Mouse (Mus musculus): ENCODE measurements around the gene 1700025G04Rik.

Gene 1700025G04Rik

GRCm38 (mm10) chr1:152076222-152076845 is 13.6 kb downstream of the 1700025G04Rik start:
- DNase-seq = no peak

GRCm38 (mm10) chr1:152075725-152076124 is 14.2 kb downstream of the 1700025G04Rik start:
- DNase-seq = no peak

GRCm38 (mm10) chr1:152070441-152070840 is 19.5 kb downstream of the 1700025G04Rik start:
- no peak for DNase-seq

DNA sequence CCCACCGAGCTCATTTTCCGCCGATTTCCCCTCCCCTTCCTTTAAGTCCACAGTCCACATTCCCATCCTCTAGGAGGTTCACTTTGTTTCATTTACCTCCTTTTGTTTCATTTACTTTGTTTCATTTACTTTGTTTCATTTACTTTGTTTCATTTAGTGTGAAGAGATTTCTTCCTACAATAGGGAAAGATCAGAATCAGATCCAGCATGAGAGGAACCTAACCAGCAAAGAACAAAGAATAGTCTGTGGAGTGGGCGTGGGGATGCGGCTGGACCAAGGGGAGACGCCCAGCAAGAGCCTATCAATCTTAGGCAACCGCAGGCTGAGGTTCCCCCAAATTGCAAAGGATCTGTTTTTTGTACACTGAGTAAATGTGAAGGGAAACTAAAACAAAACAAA is 20.2 kb downstream of the 1700025G04Rik start:
- DNase-seq = no peak

DNA sequence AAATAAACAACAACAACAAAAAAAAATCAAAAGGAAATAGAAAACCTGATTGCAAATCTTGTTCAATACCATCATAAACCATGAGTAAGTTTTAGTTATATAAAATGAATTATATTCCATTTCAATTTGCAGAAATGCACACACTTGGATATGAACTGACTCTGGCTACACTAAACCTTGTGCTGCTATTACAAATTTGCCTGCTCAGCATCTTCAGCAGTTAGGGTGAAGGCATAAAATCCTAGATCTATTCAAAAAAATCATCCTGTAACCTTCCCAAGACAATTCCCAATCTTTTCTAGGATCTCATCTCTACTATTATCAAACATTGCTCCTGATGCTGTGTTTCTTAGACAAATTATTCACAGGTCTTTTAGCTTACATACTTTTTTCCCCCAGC is 22.0 kb downstream of the 1700025G04Rik start:
- no peak for DNase-seq

DNA sequence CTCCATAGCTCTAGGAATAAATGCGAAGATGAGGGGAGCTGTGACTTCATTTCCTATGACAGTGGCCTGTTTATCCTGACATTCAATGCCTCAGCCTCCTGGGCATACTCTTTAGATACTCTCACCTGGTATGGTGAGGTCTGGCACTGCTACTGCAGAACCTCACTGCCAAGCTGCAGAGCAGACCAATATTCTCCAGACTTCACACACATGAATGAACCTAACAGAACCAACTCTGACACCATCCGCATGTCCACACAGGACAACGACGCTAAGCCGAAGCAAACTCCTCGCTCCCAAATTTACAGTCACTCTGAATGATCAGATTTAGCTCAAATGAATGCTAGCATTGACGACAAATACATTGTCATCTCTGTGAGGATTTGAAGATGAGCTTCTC is 24.4 kb downstream of the 1700025G04Rik start:
- DNase-seq = peak; percentile 68

DNA sequence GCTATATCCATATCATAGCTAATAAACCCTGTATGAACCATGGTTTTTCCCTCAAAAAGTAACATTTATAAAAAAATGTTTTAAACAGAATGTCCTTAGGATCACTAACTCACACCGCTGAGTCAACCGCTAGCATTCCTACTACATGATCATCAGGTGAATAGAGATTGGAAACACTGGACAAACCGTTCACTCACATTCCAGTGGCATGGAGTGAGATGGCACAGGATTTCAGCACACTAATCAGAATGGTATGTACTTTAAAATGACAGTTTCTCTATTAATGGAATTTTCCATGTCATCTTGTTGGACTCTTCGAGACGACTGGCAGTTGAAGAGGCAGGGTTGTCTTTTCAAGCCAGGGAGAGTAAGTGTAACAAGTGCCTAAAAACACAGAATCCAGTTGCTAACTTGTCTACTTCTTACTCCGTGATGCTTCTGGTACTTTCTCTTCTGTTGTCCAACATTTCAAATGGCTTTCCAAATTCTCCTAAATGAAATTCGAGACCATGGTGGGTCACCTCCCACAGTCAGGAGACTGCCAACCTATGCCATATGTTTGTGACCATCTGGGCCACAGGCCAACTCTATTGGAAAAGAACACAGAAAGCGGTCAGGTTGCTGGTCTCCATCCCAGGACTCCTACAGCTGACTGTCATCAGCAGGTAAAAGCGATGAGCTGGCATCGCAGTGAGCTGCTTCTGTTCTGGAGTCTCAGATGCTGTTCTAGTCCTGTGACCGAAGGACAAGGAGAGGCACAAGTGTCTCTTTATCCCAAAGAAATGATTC is 26.4 kb downstream of the 1700025G04Rik start:
- DNase-seq = peak; percentile 98

DNA sequence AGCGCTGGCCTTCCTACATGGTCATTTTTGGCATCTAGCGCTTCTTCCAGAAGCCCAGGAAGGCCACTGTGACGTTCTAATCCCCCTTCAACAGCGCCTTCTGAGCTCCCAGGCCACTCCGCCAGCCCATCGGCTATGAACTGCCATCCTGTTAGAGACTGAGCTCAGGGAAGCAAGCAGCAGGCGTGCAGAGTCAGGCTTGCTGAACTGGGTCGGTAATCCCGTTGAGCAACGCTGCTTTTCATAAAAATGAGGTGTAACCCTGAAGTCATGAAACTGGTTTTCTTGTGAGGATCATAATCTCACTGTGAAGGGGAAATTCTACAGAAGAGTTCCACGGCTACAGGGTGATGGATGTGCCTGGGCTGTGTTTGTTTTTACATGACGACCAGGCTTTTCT is 28.2 kb downstream of the 1700025G04Rik start:
- no peak for DNase-seq

- no peak for DNase-seq
Measured at GRCm38 (mm10) chr1:152060265-152060664, 29.7 kb downstream of the 1700025G04Rik start.

- DNase-seq = no peak
Measured at GRCm38 (mm10) chr1:152058776-152059175, 31.1 kb downstream of the 1700025G04Rik start.

- DNase-seq = no peak
Measured at GRCm38 (mm10) chr1:152053112-152053511, 36.8 kb downstream of the 1700025G04Rik start.

DNA sequence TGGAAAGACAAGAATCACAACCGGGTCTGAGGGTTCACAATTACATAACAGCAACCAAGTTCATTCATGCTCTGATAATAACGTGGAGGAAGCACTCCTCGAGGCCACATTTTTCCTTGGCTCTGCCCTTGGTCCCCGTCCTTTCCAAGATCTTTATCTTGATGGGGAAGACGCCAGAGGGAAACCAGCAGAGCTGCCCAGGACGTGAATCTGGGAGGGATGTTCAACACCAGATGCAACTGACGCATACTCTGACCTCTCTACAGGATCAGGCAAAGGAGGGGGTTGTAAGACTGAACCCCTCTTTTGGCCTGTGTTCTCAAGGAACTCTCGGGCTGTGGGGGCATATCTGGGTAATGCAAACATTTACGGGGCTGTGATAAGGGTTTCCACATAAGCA is 38.1 kb downstream of the 1700025G04Rik start:
- no peak for DNase-seq

GRCm38 (mm10) chr1:152050037-152050436 is 39.9 kb downstream of the 1700025G04Rik start:
- no peak for DNase-seq

GRCm38 (mm10) chr1:152048291-152048690 is 41.6 kb downstream of the 1700025G04Rik start:
- no peak for DNase-seq

GRCm38 (mm10) chr1:152047416-152047815 is 42.5 kb downstream of the 1700025G04Rik start:
- DNase-seq = no peak

- no peak for DNase-seq
Measured at GRCm38 (mm10) chr1:152043453-152043852, 46.5 kb downstream of the 1700025G04Rik start.

- DNase-seq = no peak
Measured at GRCm38 (mm10) chr1:152042409-152042808, 47.5 kb downstream of the 1700025G04Rik start.

GRCm38 (mm10) chr1:152041005-152041404 is 48.9 kb downstream of the 1700025G04Rik start:
- no peak for DNase-seq

DNA sequence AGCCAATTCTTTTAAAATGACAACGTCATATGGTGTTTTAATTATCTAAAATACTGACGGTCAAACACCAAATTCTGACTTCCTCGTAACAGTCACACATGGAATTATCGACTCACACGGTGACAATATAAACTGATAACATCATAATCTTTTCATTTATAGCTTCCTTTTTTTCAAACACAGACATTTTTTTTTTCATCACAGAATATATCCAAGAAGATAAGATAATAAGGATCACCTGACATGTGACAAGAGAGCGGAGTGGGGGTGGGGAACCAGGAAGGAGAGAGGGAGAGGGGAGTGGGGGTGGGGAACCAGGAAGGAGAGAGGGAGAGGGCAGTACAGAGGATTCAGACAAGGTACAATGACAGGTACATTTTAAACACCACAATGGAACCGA is 49.9 kb downstream of the 1700025G04Rik start:
- no peak for DNase-seq

DNA sequence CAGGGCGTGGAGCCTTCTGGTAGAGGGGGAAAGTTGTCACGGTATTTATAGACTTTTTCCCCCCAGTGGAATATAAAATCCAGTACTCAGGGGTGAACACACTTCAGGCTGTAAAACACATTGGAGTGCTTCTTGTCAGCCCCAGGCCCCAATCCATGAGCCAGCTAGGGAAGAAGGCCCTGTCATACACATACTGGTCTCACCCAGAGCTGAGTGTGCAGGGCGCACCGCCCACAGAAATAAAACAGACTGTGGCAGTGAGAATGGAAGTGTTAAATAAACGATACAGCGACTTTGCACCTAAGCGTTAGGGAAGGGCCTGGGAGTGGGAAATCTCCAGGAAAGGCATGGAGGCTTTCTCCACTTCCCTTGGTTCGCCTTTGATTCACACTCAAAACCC is 50.3 kb downstream of the 1700025G04Rik start:
- no peak for DNase-seq

DNA sequence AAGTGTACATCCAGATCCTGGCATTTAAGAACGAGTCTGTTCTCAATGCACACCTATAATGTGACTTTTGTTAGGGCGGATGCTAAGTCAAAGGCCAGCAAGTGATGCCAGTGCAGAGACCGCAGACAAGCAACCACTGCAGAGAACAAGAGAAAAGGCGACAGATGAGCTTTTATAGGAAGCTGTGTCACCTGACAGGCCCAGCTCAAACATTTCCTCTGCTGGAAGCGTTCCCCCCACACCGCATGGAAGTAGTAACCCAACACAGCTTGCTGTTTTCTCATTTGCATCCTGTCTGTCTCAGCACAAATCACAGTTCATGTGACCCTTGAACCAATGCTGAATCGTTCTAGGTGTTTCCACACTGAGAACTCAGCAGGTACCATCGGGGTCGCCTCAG is 51.8 kb downstream of the 1700025G04Rik start:
- DNase-seq = no peak

DNA sequence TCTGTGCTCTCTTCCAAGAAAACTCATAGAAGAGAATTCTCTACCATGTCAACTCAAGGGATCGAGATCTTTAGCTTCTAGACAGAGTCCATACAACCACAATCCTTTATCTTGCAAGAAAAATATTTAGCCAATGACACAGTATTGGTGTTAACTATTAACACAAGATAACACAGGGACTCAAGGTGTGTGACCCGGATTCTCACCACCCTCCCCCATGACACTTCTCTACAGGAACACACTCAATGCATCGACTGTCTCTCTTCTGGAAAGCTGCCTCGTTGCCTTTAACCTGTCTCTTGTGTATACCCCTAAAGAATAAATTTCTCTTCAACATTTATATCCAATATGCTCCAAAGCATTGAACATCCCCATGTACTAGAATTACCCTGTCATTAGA is 52.3 kb downstream of the 1700025G04Rik start:
- DNase-seq = no peak

- DNase-seq = no peak
Measured at GRCm38 (mm10) chr1:152034766-152035165, 55.2 kb downstream of the 1700025G04Rik start.

GRCm38 (mm10) chr1:152033731-152034130 is 56.2 kb downstream of the 1700025G04Rik start:
- DNase-seq = no peak

DNA sequence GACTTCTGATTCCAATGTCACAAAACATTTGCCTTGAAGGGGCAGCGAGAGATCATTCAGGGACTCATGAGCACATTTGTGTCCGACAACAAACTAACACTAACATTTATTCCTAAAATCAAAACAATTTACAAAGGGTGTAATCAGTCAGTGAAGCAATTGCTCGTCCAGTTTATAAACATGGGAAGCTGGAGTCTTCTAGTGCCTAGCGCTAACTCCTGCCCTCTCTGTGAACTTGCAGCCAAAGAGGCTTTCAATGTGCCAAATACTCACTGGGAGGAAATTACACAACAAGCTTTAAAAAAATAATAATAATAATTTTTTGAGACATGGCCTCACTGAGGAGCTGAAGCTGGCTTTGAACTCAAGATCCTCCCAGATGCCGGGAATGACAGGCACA is 57.8 kb downstream of the 1700025G04Rik start:
- DNase-seq = no peak
